In genomic region chr14:79740515-79740914, GRCm38 (mm10) we compare ENCODE assay signal across 21 mouse cellular contexts. TPM values are rescaled to one million over a fixed set of nuclear protein-coding genes. Genes with fewer than 3 reads are reported as not detected.
"Had no signal": no experiment of that assay in that cellular context is flagged by ENCODE, and none has a peak within 500 bp of the region (broad histone marks: within the 10 kb centered on the region; RNA-seq: fewer than 3 reads in every experiment).

No protein-coding gene starts in this region.

- H3K27me3 ChIP-seq: liver, embryonic 15.5 days; lung, embryonic 15.5 days; megakaryocyte, embryonic 14.5 days; midbrain, embryonic 15.5 days; neural tube, embryonic 12.5 days had no signal

- H3K36me3 ChIP-seq: liver, embryonic 15.5 days; lung, embryonic 15.5 days; midbrain, embryonic 13.5 days; midbrain, embryonic 15.5 days; neural tube, embryonic 12.5 days had no signal

- ATAC-seq: liver, postnatal 0 days; lung, postnatal 0 days; midbrain, embryonic 13.5 days; midbrain, embryonic 15.5 days had no signal

- DNase-seq: liver, postnatal 0 days; lung, adult 2 months; lung, postnatal 14 days; lung, postnatal 36 days; retina, postnatal 1 day; right cerebral cortex, adult 18-20 months; right cerebral cortex, postnatal 25 days; right cerebral cortex, postnatal 4 days; spleen, adult 18-20 months; thymus, adult 2 months; thymus, postnatal 14 days; thymus, postnatal 36 days had no signal

- H3K27ac ChIP-seq: liver, embryonic 15.5 days; lung, embryonic 15.5 days; macrophage; midbrain, embryonic 13.5 days; midbrain, embryonic 15.5 days; neural tube, embryonic 12.5 days had no signal

- H3K4me3 ChIP-seq: liver, embryonic 15.5 days; lung, embryonic 15.5 days; megakaryocyte, embryonic 14.5 days; midbrain, embryonic 13.5 days; midbrain, embryonic 15.5 days; neural tube, embryonic 12.5 days had no signal

- H3K9me3 ChIP-seq: liver, embryonic 15.5 days; lung, embryonic 15.5 days; megakaryocyte, embryonic 14.5 days; midbrain, embryonic 13.5 days; midbrain, embryonic 15.5 days; neural tube, embryonic 12.5 days had no signal

- H3K4me1 ChIP-seq: liver, embryonic 15.5 days; lung, embryonic 15.5 days; megakaryocyte, embryonic 14.5 days; midbrain, embryonic 15.5 days had no signal

- H3K4me2 ChIP-seq: liver, embryonic 15.5 days; lung, embryonic 15.5 days; midbrain, embryonic 11.5 days; midbrain, embryonic 13.5 days; midbrain, embryonic 15.5 days; neural tube, embryonic 12.5 days had no signal

- H3K9ac ChIP-seq: liver, embryonic 15.5 days; liver, postnatal 0 days; lung, embryonic 15.5 days; midbrain, embryonic 13.5 days; midbrain, embryonic 15.5 days; neural tube, embryonic 12.5 days had no signal

RNA-seq across cellular contexts. Expression of gene Pcdh8, which starts 30.6 kb away (rescaled TPM):
- polyA plus RNA-seq: liver, postnatal 0 days; lung, adult 2 months; lung, postnatal 0 days; macrophage had no signal
